Mouse (Mus musculus): Measurements from ENCODE around the gene 1700069L16Rik. TPM values are rescaled to one million over a fixed set of nuclear protein-coding genes. Genes with fewer than 3 reads are reported as not detected.

The 1700069L16Rik gene
- polyA plus RNA-seq, 1 experiment from 2014 or later = not detected

- ATAC-seq (no peak), DNase-seq (ENCODE audit: low read depth, low spot score) (no peak)
- POLR2A ChIA-PET = no interaction called here
- CTCF ChIA-PET = no interaction called here
- no peaks in the 10 kb centered on the region for H3K27me3 ChIP-seq
- in situ Hi-C loops (cut with MboI; ENCODE audit: low pct_unique_long_range_greater_than_20kb) = no loop called here
- TF ChIP-seq CTCF (IDR thresholded peaks at IDR 0.05) = no peak
Observed at GRCm38 (mm10) chr5:113693196-113693755, 31.3 kb downstream of the 1700069L16Rik start.

GRCm38 (mm10) chr5:113690866-113691265 lies 33.7 kb downstream of the 1700069L16Rik start:
- no peak for ATAC-seq
- in situ Hi-C loops (cut with MboI; ENCODE audit: low pct_unique_long_range_greater_than_20kb) = no loop called here
- POLR2A ChIA-PET = no interaction called here

GRCm38 (mm10) chr5:113690069-113690548 lies 34.5 kb downstream of the 1700069L16Rik start:
- in situ Hi-C loops (cut with MboI; ENCODE audit: low pct_unique_long_range_greater_than_20kb) = no loop called here
- H3K27me3 ChIP-seq = no peaks in the 10 kb centered on the region
- ATAC-seq (no peak), DNase-seq (ENCODE audit: low read depth, low spot score) (no peak)
- TF ChIP-seq CTCF (IDR thresholded peaks at IDR 0.05) = no peak
- POLR2A ChIA-PET = no interaction called here
- CTCF ChIA-PET = no interaction called here

More at GRCm38 (mm10) chr5:113690866-113691265, 33.7 kb downstream of the 1700069L16Rik start:
- no peaks in the 10 kb centered on the region for H3K27me3 ChIP-seq
- TF ChIP-seq CTCF (IDR thresholded peaks at IDR 0.05) = no peak
- DNase-seq (ENCODE audit: low read depth, low spot score) = no peak
- CTCF ChIA-PET = no interaction called here

- in situ Hi-C loops (cut with MboI; ENCODE audit: low pct_unique_long_range_greater_than_20kb) = no loop called here
- DNase-seq (ENCODE audit: low read depth, low spot score) = no peak
Observed at GRCm38 (mm10) chr5:113687514-113687913, 37.1 kb downstream of the 1700069L16Rik start.

GRCm38 (mm10) chr5:113685471-113685870 lies 39.1 kb downstream of the 1700069L16Rik start:
- in situ Hi-C loops (cut with MboI; ENCODE audit: low pct_unique_long_range_greater_than_20kb) = no loop called here

More at GRCm38 (mm10) chr5:113687514-113687913, 37.1 kb downstream of the 1700069L16Rik start:
- POLR2A ChIA-PET = no interaction called here
- no peaks in the 10 kb centered on the region for H3K27me3 ChIP-seq
- TF ChIP-seq CTCF (IDR thresholded peaks at IDR 0.05) = no peak
- ATAC-seq = no peak
- CTCF ChIA-PET = no interaction called here

GRCm38 (mm10) chr5:113683246-113683645 lies 41.3 kb downstream of the 1700069L16Rik start:
- in situ Hi-C loops (cut with MboI; ENCODE audit: low pct_unique_long_range_greater_than_20kb) = no loop called here
- DNase-seq (ENCODE audit: low read depth, low spot score) = no peak
- no peak for TF ChIP-seq CTCF (IDR thresholded peaks at IDR 0.05)
- ATAC-seq = no peak
- CTCF ChIA-PET = no interaction called here
- POLR2A ChIA-PET = no interaction called here
- no peaks in the 10 kb centered on the region for H3K27me3 ChIP-seq

More at GRCm38 (mm10) chr5:113685471-113685870, 39.1 kb downstream of the 1700069L16Rik start:
- TF ChIP-seq CTCF (IDR thresholded peaks at IDR 0.05) = no peak
- no peaks in the 10 kb centered on the region for H3K27me3 ChIP-seq
- ChIA-PET CTCF (no interaction called here), POLR2A (no interaction called here)
- ATAC-seq = peak; percentile 38
- DNase-seq (ENCODE audit: low read depth, low spot score) = no peak

- DNase-seq (ENCODE audit: low read depth, low spot score) (no peak), ATAC-seq (no peak)
- no peaks in the 10 kb centered on the region for H3K27me3 ChIP-seq
- ChIA-PET CTCF (no interaction called here), POLR2A (no interaction called here)
- no peak for TF ChIP-seq CTCF (IDR thresholded peaks at IDR 0.05)
- in situ Hi-C loops (cut with MboI; ENCODE audit: low pct_unique_long_range_greater_than_20kb) = no loop called here
Observed at GRCm38 (mm10) chr5:113682472-113682871, 42.1 kb downstream of the 1700069L16Rik start.

- ATAC-seq = no peak
- H3K27me3 ChIP-seq = no peaks in the 10 kb centered on the region
- POLR2A ChIA-PET = no interaction called here
- CTCF ChIA-PET = no interaction called here
- in situ Hi-C loops (cut with MboI; ENCODE audit: low pct_unique_long_range_greater_than_20kb) = no loop called here
- TF ChIP-seq CTCF (IDR thresholded peaks at IDR 0.05) = no peak
- no peak for DNase-seq (ENCODE audit: low read depth, low spot score)
Observed at GRCm38 (mm10) chr5:113681219-113681618, 43.4 kb downstream of the 1700069L16Rik start.

GRCm38 (mm10) chr5:113679509-113679908 lies 45.1 kb downstream of the 1700069L16Rik start:
- POLR2A ChIA-PET = no interaction called here
- DNase-seq (ENCODE audit: low read depth, low spot score) (no peak), ATAC-seq (no peak)
- CTCF ChIA-PET = no interaction called here
- in situ Hi-C loops (cut with MboI; ENCODE audit: low pct_unique_long_range_greater_than_20kb) = no loop called here
- no peak for TF ChIP-seq CTCF (IDR thresholded peaks at IDR 0.05)
- H3K27me3 ChIP-seq = no peaks in the 10 kb centered on the region

GRCm38 (mm10) chr5:113678743-113679452 lies 45.7 kb downstream of the 1700069L16Rik start:
- no peak for DNase-seq (ENCODE audit: low read depth, low spot score)
- POLR2A ChIA-PET = no interaction called here
- in situ Hi-C loops (cut with MboI; ENCODE audit: low pct_unique_long_range_greater_than_20kb) = no loop called here
- no peak for ATAC-seq
- no peak for TF ChIP-seq CTCF (IDR thresholded peaks at IDR 0.05)
- no peaks in the 10 kb centered on the region for H3K27me3 ChIP-seq
- CTCF ChIA-PET = no interaction called here

GRCm38 (mm10) chr5:113677541-113677940 lies 47.0 kb downstream of the 1700069L16Rik start:
- no peaks in the 10 kb centered on the region for H3K27me3 ChIP-seq
- in situ Hi-C loops (cut with MboI; ENCODE audit: low pct_unique_long_range_greater_than_20kb) = no loop called here
- TF ChIP-seq CTCF (IDR thresholded peaks at IDR 0.05) = no peak
- CTCF ChIA-PET = no interaction called here
- POLR2A ChIA-PET = no interaction called here
- no peak for DNase-seq (ENCODE audit: low read depth, low spot score)
- no peak for ATAC-seq

All from Patski (cell line).